Mouse (Mus musculus): Measurements from ENCODE around the gene Sik1.

Sik1 gene

DNA sequence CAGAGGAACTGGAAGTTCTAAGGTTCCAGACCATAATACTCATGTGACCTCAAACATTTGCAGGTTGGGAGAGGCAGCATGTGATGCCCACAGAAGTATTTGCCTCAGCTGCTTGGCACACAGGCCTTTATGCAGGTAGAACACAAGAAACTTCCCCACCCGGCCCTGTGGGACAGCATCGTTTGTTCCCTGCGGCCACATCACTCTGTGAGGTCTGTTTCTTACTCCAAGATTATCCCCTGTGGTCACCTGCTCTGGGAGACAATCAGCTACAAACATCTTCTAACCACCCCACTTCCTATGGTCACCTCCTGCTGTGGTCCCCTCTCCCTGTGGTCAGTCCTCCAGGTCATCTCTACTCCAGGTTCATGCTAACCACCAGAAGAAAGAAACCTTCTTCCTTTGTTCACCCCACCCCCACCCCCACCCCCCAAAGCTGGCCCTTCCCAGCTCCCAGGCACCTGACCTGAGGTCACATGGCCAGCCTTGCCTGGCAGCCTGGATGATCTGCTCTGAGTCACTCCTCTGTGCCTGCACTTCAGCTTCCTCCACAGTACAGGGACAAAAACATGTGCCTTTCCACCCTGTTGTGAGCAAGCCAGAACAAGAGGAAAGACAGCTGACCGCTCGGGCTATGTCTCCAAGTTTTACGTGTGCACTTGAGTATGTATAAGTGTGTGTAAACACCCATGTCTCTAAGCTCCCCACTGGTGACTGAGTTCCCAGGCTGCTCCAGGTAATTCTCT, 21.1 kb downstream of the Sik1 start:
- in situ Hi-C loops (cut with MboI, MseI): no loop called here

DNA sequence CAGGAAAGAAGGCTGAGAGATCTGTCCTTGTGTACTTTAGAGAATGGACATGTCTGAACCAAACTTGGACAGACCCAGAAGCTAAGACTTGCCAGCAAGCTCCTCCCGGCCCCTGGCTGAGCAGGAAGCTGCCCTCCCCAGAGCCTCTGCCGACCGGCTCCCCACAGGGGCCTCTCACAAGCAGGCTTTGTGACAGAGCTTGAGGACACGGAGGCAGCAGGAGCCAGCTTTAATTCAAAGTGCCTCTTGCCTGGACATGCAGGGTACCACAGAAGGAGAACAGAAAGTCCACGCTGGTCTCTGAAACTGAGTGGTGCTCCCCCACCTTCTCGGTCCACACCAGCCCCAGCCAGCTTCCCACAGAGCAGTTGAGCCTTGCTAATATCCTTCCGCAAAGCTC, 21.9 kb downstream of the Sik1 start:
- in situ Hi-C loops (cut with MboI, MseI): no loop called here

DNA sequence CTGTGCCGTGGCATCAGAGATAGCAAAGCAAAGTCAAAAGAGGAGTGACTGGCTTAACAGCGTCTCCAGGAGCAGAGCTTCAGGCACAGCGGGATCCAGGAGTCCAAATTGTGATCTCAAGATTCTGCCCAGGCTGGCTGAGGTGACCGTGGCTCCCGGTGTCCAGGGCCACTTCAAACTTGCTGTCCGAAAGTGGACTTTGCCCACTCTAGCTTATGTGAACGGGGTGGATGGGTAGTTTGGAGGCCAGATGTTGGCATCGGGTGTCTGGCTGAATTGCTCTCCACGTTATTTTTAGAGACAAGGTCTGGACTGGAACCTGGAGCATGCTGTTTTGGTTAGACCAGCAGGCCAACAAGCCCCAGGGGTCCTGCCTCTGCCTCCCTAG, 23.0 kb downstream of the Sik1 start:
- in situ Hi-C loops (cut with MboI, MseI): no loop called here

GRCm38 (mm10) chr17:31831866-31832576, 23.6 kb downstream of the Sik1 start:
- in situ Hi-C loops (cut with MboI, MseI): no loop called here

GRCm38 (mm10) chr17:31831097-31831865, 24.3 kb downstream of the Sik1 start:
- in situ Hi-C loops (cut with MboI, MseI): no loop called here

DNA sequence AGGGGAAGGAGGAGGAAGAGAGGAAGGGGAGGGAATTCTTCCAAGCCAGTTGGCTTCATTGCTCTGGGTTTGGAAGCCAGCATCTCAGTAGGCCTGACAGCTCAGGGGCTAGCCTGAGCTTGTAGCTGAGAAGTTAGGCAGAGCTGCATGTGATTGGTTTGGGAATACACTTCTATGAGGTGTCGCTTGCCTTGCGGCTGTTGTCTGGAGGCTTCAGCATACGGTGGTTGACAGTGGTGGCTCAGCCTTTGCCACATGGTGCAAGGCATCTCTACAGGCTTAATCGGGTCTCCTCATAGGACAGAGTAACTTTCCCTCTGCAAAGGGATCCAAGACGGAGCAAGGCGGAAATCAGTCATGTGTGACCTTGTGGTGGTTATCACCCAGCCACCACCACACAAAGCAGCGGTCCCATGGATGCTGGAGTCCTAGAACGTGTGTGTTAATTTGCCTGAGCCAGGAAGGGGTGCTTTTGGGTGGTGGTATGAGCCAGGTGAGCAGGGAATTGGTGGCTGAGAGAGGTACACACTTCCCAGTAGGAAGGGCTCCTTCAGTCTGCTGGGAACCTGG, 25.0 kb downstream of the Sik1 start:
- in situ Hi-C loops (cut with MboI, MseI): no loop called here

DNA sequence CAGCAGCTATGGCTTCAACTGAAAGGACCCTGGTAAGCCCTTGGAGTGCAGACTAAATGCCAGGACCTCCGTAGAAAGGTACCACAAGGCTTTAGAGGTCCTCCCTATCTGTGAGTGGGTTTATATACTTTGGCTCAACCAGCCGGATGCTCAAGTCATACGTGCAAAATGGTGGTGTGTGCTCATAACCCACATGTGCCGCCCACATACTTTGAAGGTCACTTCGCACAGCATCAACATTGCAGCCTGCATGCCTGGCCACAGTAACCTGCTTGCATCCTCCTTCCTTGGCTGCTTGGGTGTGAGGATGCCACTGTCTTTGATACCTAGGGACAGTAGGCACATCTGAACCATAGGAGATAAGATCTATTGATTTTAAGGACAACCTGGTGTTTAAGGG, 26.7 kb downstream of the Sik1 start:
- in situ Hi-C loops (cut with MboI, MseI): no loop called here

DNA sequence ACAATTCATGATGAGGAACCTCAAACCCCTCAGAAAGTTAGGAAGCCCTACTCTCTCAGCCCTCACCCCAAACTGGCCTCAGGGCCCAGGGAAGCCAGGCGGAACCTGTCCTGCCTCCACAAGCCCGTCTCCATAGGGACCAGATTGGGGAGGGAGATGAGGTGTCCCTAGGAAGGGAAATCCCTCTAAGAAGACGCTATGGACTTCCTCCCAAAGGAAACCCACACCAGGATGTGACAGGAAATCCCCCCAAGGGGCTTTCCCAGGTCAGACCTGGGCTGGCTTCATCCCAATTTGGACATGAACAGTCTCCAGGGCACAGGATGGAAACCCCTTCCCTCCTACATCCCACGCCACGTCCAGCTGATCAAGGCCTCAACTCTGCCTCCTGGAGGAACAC, 27.5 kb downstream of the Sik1 start:
- in situ Hi-C loops (cut with MboI, MseI): no loop called here

GRCm38 (mm10) chr17:31827206-31827605, 28.4 kb downstream of the Sik1 start:
- in situ Hi-C loops (cut with MboI, MseI): no loop called here

GRCm38 (mm10) chr17:31826669-31827068, 28.9 kb downstream of the Sik1 start:
- in situ Hi-C loops (cut with MboI, MseI): no loop called here

DNA sequence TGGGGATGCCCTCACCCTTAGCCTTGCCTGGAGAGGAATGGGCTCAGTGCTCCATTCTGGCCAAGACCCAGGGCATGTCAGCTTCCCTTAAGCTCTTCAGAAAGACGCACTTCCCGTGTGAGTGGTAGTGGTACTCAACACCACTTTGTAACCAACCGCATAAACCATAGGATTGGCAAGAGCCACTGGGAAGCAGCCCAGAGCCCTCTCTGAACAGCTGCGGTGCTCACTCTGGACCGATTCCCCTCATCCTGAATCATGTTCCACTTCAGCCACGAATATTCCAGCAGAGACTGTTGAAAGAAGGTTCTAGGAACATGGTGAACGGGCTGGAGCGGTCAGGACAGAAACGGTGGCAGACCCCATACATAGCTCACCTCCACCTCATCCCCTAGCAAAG, 29.9 kb downstream of the Sik1 start:
- in situ Hi-C loops (cut with MboI, MseI): no loop called here

GRCm38 (mm10) chr17:31824812-31825211, 30.8 kb downstream of the Sik1 start:
- in situ Hi-C loops (cut with MboI, MseI): no loop called here

DNA sequence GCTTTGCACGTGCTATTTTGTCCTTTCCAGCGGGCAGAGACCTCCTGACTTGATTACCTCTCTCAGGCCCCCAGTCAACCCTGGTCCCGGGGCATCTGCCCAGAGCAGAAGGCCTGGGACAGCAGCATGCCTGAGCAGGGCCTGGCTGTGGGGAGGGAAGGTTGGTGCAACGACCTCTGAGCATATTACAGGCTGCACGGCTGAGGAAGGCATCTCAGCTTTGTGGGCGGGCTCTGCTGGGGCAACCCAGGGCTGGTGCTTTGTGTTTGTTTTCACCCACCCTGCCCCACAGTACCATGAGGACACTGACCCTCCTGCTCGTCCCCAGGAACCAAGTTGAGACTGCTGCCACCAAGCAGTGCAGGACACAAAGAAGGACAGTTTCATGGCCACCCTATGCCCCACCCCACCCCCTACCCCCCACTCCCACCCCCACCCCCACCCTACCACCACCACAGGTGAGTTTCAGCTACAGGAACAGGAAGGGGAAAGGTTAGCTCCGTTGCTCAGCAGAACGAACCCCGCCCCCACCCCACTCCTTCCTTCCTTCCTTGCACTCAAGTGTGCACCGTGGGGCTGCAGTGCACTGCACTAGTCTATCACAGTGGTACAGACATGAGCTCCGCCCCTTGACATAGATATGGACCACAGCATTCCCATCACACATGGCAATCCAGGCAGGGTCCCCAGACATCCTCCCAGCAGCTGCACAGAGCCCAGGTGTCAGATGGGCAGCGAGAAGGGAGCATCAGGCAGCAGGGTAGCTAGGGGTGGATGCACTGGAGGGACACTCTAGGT, 34.3 kb downstream of the Sik1 start:
- in situ Hi-C loops (cut with MboI, MseI): no loop called here

GRCm38 (mm10) chr17:31820099-31820846, 35.3 kb downstream of the Sik1 start:
- in situ Hi-C loops (cut with MboI, MseI): no loop called here

DNA sequence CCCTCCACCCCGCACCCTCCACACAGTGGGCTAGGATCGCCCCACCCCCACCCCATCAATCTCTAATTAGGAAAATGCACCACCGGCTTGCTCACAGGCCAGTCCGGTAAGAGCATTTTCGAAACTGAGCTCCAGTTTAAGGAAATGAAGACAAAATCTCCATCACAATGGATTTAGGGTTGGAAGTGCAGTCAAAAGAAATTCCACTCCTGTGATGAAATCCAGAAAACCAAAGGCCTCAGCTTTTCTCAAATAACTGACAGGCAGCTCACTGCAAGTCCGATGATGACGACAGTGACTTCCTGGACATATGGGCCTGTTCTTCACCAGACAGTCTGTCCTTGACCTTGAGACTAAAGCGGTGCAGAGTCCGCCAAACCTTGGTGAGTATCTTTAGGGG, 36.2 kb downstream of the Sik1 start:
- in situ Hi-C loops (cut with MboI, MseI): loop anchor here (10.0 kb wide), 1 partner anchor 655 kb away; the partner anchor contains the start of gene Tff1

GRCm38 (mm10) chr17:31817815-31818214, 37.8 kb downstream of the Sik1 start:
- in situ Hi-C loops (cut with MboI, MseI): loop anchor here (10.0 kb wide), 1 partner anchor 653 kb away; the partner anchor contains the start of gene Tff1

- in situ Hi-C loops (cut with MboI, MseI): loop anchor here (10.0 kb wide), 1 partner anchor 652 kb away; the partner anchor contains the start of gene Tff1
Observed at GRCm38 (mm10) chr17:31817203-31817602, 38.4 kb downstream of the Sik1 start.

DNA sequence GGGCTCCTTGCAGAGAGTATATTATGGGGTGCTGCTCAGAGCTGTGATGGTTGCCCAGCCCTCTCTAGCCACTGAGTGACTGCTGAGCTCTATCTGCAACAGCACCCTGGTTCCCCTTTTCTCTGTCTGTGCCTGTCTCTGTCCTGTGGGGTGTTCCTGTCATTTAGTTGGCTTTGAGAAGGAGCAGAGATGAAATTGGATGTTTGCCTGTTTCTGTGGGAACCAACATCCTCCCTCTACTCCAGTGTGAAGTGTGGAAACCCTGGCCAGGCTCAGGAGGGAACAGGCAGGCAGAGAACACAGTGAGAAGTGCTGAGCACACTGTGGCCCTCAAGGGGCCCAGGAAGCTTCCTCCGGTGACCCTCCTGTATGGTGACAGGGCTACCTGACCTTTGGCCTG, 40.8 kb downstream of the Sik1 start:
- in situ Hi-C loops (cut with MboI, MseI): loop anchor here (10.0 kb wide), 1 partner anchor 650 kb away; the partner anchor contains the start of gene Tff1

DNA sequence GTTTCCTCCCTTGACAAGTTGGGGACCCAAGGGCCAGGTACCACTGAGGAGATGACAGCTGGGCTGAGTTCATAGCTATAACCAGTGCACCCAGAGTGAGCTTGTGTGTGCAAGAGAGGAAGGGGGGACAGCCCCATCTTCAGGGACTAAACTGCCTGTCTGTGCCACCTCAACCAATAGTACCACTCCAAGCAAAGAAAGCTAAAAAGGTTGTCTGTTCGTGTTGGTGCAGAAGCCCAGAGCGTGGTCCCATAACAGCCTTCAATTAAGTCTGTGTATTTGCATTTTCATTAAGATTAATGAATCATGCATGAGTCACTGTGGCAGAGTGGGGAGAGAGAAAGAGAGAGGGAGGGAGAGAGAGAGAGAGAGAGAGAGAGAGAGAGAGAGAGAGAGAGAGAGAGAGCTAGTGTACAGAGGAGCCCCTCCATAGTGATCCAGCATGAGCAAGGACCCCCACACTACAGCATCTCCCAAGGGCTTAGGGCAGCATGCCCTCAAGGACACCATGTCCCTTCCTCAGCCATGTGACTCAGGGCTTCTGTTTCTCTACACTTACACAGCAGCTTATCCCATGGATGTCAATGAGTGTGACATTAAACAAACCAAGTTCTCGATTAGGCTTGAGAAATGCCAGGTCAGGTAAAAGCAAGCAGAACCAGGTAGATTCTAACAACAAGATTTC, 41.5 kb downstream of the Sik1 start:
- in situ Hi-C loops (cut with MboI, MseI): loop anchor here (10.0 kb wide), 1 partner anchor 649 kb away; the partner anchor contains the start of gene Tff1

DNA sequence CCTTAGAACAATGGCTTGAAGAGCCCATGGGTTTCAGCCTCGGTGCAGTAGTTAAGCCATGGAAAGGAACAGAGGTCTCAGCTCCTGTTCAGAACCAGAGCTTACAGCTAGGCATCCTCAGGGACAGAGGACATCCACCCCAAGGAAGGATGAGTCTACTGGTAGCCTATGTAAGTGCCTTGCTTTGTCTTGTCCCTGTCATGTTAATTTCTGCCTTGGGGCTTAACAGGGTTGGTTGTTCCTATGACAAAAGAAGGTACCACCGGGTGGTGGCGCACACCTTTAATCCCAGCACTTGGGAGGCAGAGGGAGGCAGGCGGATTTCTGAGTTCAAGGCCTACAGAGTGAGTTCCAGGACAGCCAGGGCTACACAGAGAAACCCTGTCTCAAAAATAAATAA, 44.3 kb downstream of the Sik1 start:
- in situ Hi-C loops (cut with MboI, MseI): loop anchor here (10.0 kb wide), 1 partner anchor 647 kb away; the partner anchor contains the start of gene Tff1
